Mouse (Mus musculus): ENCODE results near the gene Irf8. TPM values are rescaled to one million over a fixed set of nuclear protein-coding genes. Genes with fewer than 3 reads are reported as not detected.

Gene Irf8
- polyA plus RNA-seq, 1 experiment from 2014 or later = 25.4 TPM

GRCm38 (mm10) chr8:120728488-120729160 is 7.5 kb upstream of the Irf8 start:
- Histone ChIP-seq H3K4me1 (ENCODE audit: control insufficient read depth, insufficient read depth, low read length) (peaks cover 7% of the 10 kb centered on the region; the same call in 1 of the 2 replicates), H3K27ac (ENCODE audit: low read length) (peak overlapping the region; percentile 25; the same call in 1 of the 2 replicates), H3K27me3 (ENCODE audit: control insufficient read depth, insufficient read depth, low read length) (no peaks in the 10 kb centered on the region), H3K4me3 (replicated peaks; ENCODE audit: low read length) (no peak overlapping the region), H3K4me2 (ENCODE audit: low read depth, low read length) (no peak overlapping the region), H3K9ac (ENCODE audit: low read length) (no peak overlapping the region), H3K36me3 (ENCODE audit: control insufficient read depth, insufficient read depth, low read length) (no peaks in the 10 kb centered on the region), H3K9me3 (replicated peaks; ENCODE audit: control insufficient read depth, low read length) (no peaks in the 10 kb centered on the region)
- peak; percentile 82 for ATAC-seq (ENCODE audit: insufficient read depth, low FRiP score)
- 33% methylated on average over 9 of the region's 9 CpGs for WGBS

- H3K4me2 ChIP-seq (ENCODE audit: low read depth, low read length) = no peak overlapping the region
- no peak overlapping the region for H3K4me3 ChIP-seq (replicated peaks; ENCODE audit: low read length)
- WGBS = 47% methylated on average over 14 of the region's 14 CpGs
- no peak overlapping the region for H3K27ac ChIP-seq (ENCODE audit: low read length)
- no peaks in the 10 kb centered on the region for H3K36me3 ChIP-seq (ENCODE audit: control insufficient read depth, insufficient read depth, low read length)
- no peak for ATAC-seq (ENCODE audit: insufficient read depth, low FRiP score)
- no peaks in the 10 kb centered on the region for H3K9me3 ChIP-seq (replicated peaks; ENCODE audit: control insufficient read depth, low read length)
- peaks cover 14% of the 10 kb centered on the region for H3K4me1 ChIP-seq (ENCODE audit: control insufficient read depth, insufficient read depth, low read length)
- no peak overlapping the region for H3K9ac ChIP-seq (ENCODE audit: low read length)
- H3K27me3 ChIP-seq (ENCODE audit: control insufficient read depth, insufficient read depth, low read length) = no peaks in the 10 kb centered on the region
These were observed 4.6 kb upstream of the Irf8 start for GRCm38 (mm10) chr8:120731582-120731981.

- H3K4me3 ChIP-seq (replicated peaks; ENCODE audit: low read length) = no peak overlapping the region
- 63% methylated on average over 5 of the region's 6 CpGs for WGBS
- no peak for ATAC-seq (ENCODE audit: insufficient read depth, low FRiP score)
These were observed 4.1 kb upstream of the Irf8 start for GRCm38 (mm10) chr8:120732068-120732467.

GRCm38 (mm10) chr8:120736486-120736885 is 328 bp downstream of the Irf8 start:
- Histone ChIP-seq H3K9ac (ENCODE audit: low read length) (peak overlapping the region; percentile 62), H3K4me1 (ENCODE audit: control insufficient read depth, insufficient read depth, low read length) (peaks cover 17% of the 10 kb centered on the region), H3K4me3 (replicated peaks; ENCODE audit: low read length) (peak overlapping the region; percentile 64), H3K4me2 (ENCODE audit: low read depth, low read length) (peak overlapping the region; percentile 100), H3K27ac (ENCODE audit: low read length) (peak overlapping the region; percentile 38), H3K36me3 (ENCODE audit: control insufficient read depth, insufficient read depth, low read length) (no peaks in the 10 kb centered on the region), H3K27me3 (ENCODE audit: control insufficient read depth, insufficient read depth, low read length) (no peaks in the 10 kb centered on the region), H3K9me3 (replicated peaks; ENCODE audit: control insufficient read depth, low read length) (no peaks in the 10 kb centered on the region)
- no peak; the same call in 1 of the 2 replicates for ATAC-seq (ENCODE audit: insufficient read depth, low FRiP score)
- WGBS = 2% methylated on average over 11 of the region's 11 CpGs

More at GRCm38 (mm10) chr8:120732068-120732467, 4.1 kb upstream of the Irf8 start:
- no peaks in the 10 kb centered on the region for H3K27me3 ChIP-seq (ENCODE audit: control insufficient read depth, insufficient read depth, low read length)
- H3K9ac ChIP-seq (ENCODE audit: low read length) = no peak overlapping the region
- H3K36me3 ChIP-seq (ENCODE audit: control insufficient read depth, insufficient read depth, low read length) = no peaks in the 10 kb centered on the region
- H3K4me2 ChIP-seq (ENCODE audit: low read depth, low read length) = no peak overlapping the region
- peaks cover 18% of the 10 kb centered on the region for H3K4me1 ChIP-seq (ENCODE audit: control insufficient read depth, insufficient read depth, low read length)
- no peaks in the 10 kb centered on the region for H3K9me3 ChIP-seq (replicated peaks; ENCODE audit: control insufficient read depth, low read length)
- no peak overlapping the region for H3K27ac ChIP-seq (ENCODE audit: low read length)

- WGBS = 57% methylated on average over 7 of the region's 7 CpGs
- Histone ChIP-seq H3K36me3 (ENCODE audit: control insufficient read depth, insufficient read depth, low read length) (no peaks in the 10 kb centered on the region), H3K9ac (ENCODE audit: low read length) (peak overlapping the region; percentile 62; the same call in 1 of the 2 replicates), H3K4me2 (ENCODE audit: low read depth, low read length) (peak overlapping the region; percentile 100), H3K9me3 (replicated peaks; ENCODE audit: control insufficient read depth, low read length) (no peaks in the 10 kb centered on the region), H3K27me3 (ENCODE audit: control insufficient read depth, insufficient read depth, low read length) (no peaks in the 10 kb centered on the region), H3K4me3 (replicated peaks; ENCODE audit: low read length) (peak overlapping the region; percentile 64), H3K4me1 (ENCODE audit: control insufficient read depth, insufficient read depth, low read length) (peaks cover 14% of the 10 kb centered on the region), H3K27ac (ENCODE audit: low read length) (no peak overlapping the region)
- ATAC-seq (ENCODE audit: insufficient read depth, low FRiP score) = no peak
These were observed 1.0 kb downstream of the Irf8 start for GRCm38 (mm10) chr8:120737166-120737565.

- no peak for ATAC-seq (ENCODE audit: insufficient read depth, low FRiP score)
- WGBS = 71% methylated on average over 4 of the region's 4 CpGs
- no peak overlapping the region; the same call in 1 of the 2 replicates for H3K4me3 ChIP-seq (replicated peaks; ENCODE audit: low read length)
These were observed 2.6 kb downstream of the Irf8 start for GRCm38 (mm10) chr8:120738771-120739170.

GRCm38 (mm10) chr8:120739526-120739925 is 3.4 kb downstream of the Irf8 start:
- Histone ChIP-seq H3K4me2 (ENCODE audit: low read depth, low read length) (peak overlapping the region; percentile 6; the same call in 1 of the 2 replicates), H3K9ac (ENCODE audit: low read length) (no peak overlapping the region), H3K36me3 (ENCODE audit: control insufficient read depth, insufficient read depth, low read length) (no peaks in the 10 kb centered on the region), H3K4me1 (ENCODE audit: control insufficient read depth, insufficient read depth, low read length) (peaks cover 35% of the 10 kb centered on the region), H3K4me3 (replicated peaks; ENCODE audit: low read length) (no peak overlapping the region), H3K27ac (ENCODE audit: low read length) (no peak overlapping the region), H3K9me3 (replicated peaks; ENCODE audit: control insufficient read depth, low read length) (no peaks in the 10 kb centered on the region), H3K27me3 (ENCODE audit: control insufficient read depth, insufficient read depth, low read length) (no peaks in the 10 kb centered on the region)
- 87% methylated on average over 15 of the region's 15 CpGs for WGBS
- ATAC-seq (ENCODE audit: insufficient read depth, low FRiP score) = no peak

More at GRCm38 (mm10) chr8:120738771-120739170, 2.6 kb downstream of the Irf8 start:
- Histone ChIP-seq H3K4me2 (ENCODE audit: low read depth, low read length) (peak overlapping the region; percentile 8; the same call in 1 of the 2 replicates), H3K9ac (ENCODE audit: low read length) (peak overlapping the region; percentile 35; the same call in 1 of the 2 replicates), H3K9me3 (replicated peaks; ENCODE audit: control insufficient read depth, low read length) (no peaks in the 10 kb centered on the region), H3K27me3 (ENCODE audit: control insufficient read depth, insufficient read depth, low read length) (no peaks in the 10 kb centered on the region), H3K27ac (ENCODE audit: low read length) (no peak overlapping the region), H3K4me1 (ENCODE audit: control insufficient read depth, insufficient read depth, low read length) (peaks cover 28% of the 10 kb centered on the region), H3K36me3 (ENCODE audit: control insufficient read depth, insufficient read depth, low read length) (no peaks in the 10 kb centered on the region)

GRCm38 (mm10) chr8:120740579-120740978 is 4.4 kb downstream of the Irf8 start:
- no peak for ATAC-seq (ENCODE audit: insufficient read depth, low FRiP score)
- 68% methylated on average over 2 of the region's 2 CpGs for WGBS
- Histone ChIP-seq H3K9ac (ENCODE audit: low read length) (no peak overlapping the region), H3K27me3 (ENCODE audit: control insufficient read depth, insufficient read depth, low read length) (no peaks in the 10 kb centered on the region), H3K4me1 (ENCODE audit: control insufficient read depth, insufficient read depth, low read length) (peaks cover 41% of the 10 kb centered on the region), H3K9me3 (replicated peaks; ENCODE audit: control insufficient read depth, low read length) (no peaks in the 10 kb centered on the region), H3K4me2 (ENCODE audit: low read depth, low read length) (no peak overlapping the region), H3K4me3 (replicated peaks; ENCODE audit: low read length) (no peak overlapping the region), H3K27ac (ENCODE audit: low read length) (no peak overlapping the region), H3K36me3 (ENCODE audit: control insufficient read depth, insufficient read depth, low read length) (no peaks in the 10 kb centered on the region)

GRCm38 (mm10) chr8:120741001-120741400 is 4.8 kb downstream of the Irf8 start:
- H3K36me3 ChIP-seq (ENCODE audit: control insufficient read depth, insufficient read depth, low read length) = no peaks in the 10 kb centered on the region
- WGBS = 85% methylated on average over 17 of the region's 17 CpGs

More at GRCm38 (mm10) chr8:120741001-120741400, 4.8 kb downstream of the Irf8 start:
- no peak overlapping the region for H3K9ac ChIP-seq (ENCODE audit: low read length)
- H3K4me3 ChIP-seq (replicated peaks; ENCODE audit: low read length) = no peak overlapping the region
- no peak for ATAC-seq (ENCODE audit: insufficient read depth, low FRiP score)
- no peak overlapping the region for H3K4me2 ChIP-seq (ENCODE audit: low read depth, low read length)
- H3K4me1 ChIP-seq (ENCODE audit: control insufficient read depth, insufficient read depth, low read length) = peaks cover 42% of the 10 kb centered on the region
- H3K9me3 ChIP-seq (replicated peaks; ENCODE audit: control insufficient read depth, low read length) = no peaks in the 10 kb centered on the region
- no peak overlapping the region for H3K27ac ChIP-seq (ENCODE audit: low read length)
- H3K27me3 ChIP-seq (ENCODE audit: control insufficient read depth, insufficient read depth, low read length) = no peaks in the 10 kb centered on the region

All from stomach, embryonic 16.5 days (tissue).